Mouse (Mus musculus) bone marrow macrophage, adult 2 months (primary cell): Measurements from ENCODE around the gene Tex21.

Experiments used
- CTCF ChIP-seq: IDR thresholded peaks from 2 replicates; pipeline ENCODE4 v1.5.1; 2012; ENCODE audit warnings: low read depth, mild to moderate bottlenecking, low read length, moderate library complexity
- POLR2A ChIP-seq: IDR thresholded peaks from 2 replicates; pipeline ENCODE4 v1.6.1; 2012; ENCODE audit warnings: mild to moderate bottlenecking, low read depth, low read length, borderline replicate concordance

DNA sequence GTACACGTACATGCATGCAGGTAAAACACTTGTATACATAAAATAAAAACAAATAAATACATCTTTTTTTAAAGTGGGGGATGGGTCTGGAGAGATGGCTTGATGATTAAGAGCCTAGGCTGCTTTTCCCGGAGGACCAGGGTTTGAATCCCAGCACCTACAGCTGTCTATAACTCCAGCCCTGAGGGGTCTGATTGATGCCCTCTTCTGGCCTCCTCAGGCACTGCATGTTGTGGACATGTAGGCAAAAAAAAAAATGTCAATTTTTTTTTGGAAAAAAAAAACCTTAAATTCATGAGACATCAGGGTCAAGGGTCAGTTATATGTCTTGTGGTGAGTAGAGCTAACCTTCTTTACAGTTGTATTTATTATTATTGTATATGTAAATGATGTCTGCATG is 43.7 kb upstream of the Tex21 start:
- no peak for TF ChIP-seq CTCF
- no peak for TF ChIP-seq POLR2A
